Mouse (Mus musculus) myocyte (in vitro differentiated cells): Measurements from ENCODE around the gene Lmtk2. TPM values are rescaled to one million over a fixed set of nuclear protein-coding genes. Genes with fewer than 3 reads are reported as not detected.

Experiments used
- H3K27me3 ChIP-seq: one replicate; pipeline ENCODE4 v1.6.1; 2011; ENCODE audit not compliant: control insufficient read depth, insufficient read depth, insufficient read length
- H3K36me3 ChIP-seq: one replicate; pipeline ENCODE4 v1.6.1; 2011; ENCODE audit not compliant: control insufficient read depth, insufficient read depth
- H3K4me2 ChIP-seq: one replicate; pipeline ENCODE4 v1.6.1; 2011; ENCODE audit warnings: low read depth, control low read depth
- H3K4me3 ChIP-seq: one replicate; pipeline ENCODE4 v1.5.1; 2011; ENCODE audit warnings: mild to moderate bottlenecking, control low read depth, moderate library complexity
- H3K79me2 ChIP-seq: one replicate; pipeline ENCODE4 v1.6.1; 2011; ENCODE audit not compliant: control insufficient read depth, insufficient read depth
- H3ac ChIP-seq: one replicate; pipeline ENCODE4 v1.6.1; 2011; ENCODE audit not compliant: control insufficient read depth, insufficient read length
- CEBPB ChIP-seq: IDR thresholded peaks from 2 replicates; pipeline ENCODE4 v1.6.1; 2011; ENCODE audit warnings: mild to moderate bottlenecking, moderate library complexity; ENCODE audit not compliant: poor library complexity, insufficient read depth, severe bottlenecking
- E2F4 ChIP-seq: IDR thresholded peaks from one replicate; pipeline ENCODE4 v1.6.1; 2011; ENCODE audit warnings: mild to moderate bottlenecking, control low read depth, moderate library complexity; ENCODE audit not compliant: insufficient read depth
- MAX ChIP-seq: IDR thresholded peaks from one replicate; pipeline ENCODE4 v1.6.1; 2011; ENCODE audit warnings: low read depth, mild to moderate bottlenecking, control low read depth
- MYOD1 ChIP-seq, 3 experiments: IDR thresholded peaks; one replicate each; pipeline ENCODE4 v1.6.1; 2011; ENCODE audit warnings: control low read depth in 2 of 3, low read depth in 2 of 3, mild to moderate bottlenecking in 2 of 3, moderate library complexity in 1 of 3; ENCODE audit not compliant: insufficient read length in 2 of 3, control insufficient read depth in 1 of 3
- MYOG ChIP-seq, 3 experiments: IDR thresholded peaks; one replicate each; pipeline ENCODE4 v1.6.1; 2011; ENCODE audit warnings: control low read depth in 2 of 3, low read depth in 2 of 3, mild to moderate bottlenecking in 2 of 3; ENCODE audit not compliant: insufficient read length in 2 of 3, control insufficient read depth in 1 of 3, insufficient read depth in 1 of 3
- POLR2A ChIP-seq: IDR thresholded peaks from one replicate; pipeline ENCODE4 v1.6.1; 2011; ENCODE audit warnings: low read depth, mild to moderate bottlenecking, control low read depth, moderate library complexity; ENCODE audit not compliant: insufficient read length
- POLR2AphosphoS2 ChIP-seq: IDR thresholded peaks from one replicate; pipeline ENCODE4 v1.6.1; 2011; ENCODE audit warnings: low read depth, control low read depth; ENCODE audit not compliant: insufficient read length
- REST ChIP-seq: IDR thresholded peaks from one replicate; pipeline ENCODE4 v1.6.1; 2011; ENCODE audit warnings: mild to moderate bottlenecking, control low read depth, moderate library complexity; ENCODE audit not compliant: insufficient read depth, insufficient read length
- SRF ChIP-seq: IDR thresholded peaks from one replicate; pipeline ENCODE4 v1.6.1; 2011; ENCODE audit warnings: low read depth; ENCODE audit not compliant: control insufficient read depth, insufficient read length
- TCF12 ChIP-seq: IDR thresholded peaks from one replicate; pipeline ENCODE4 v1.6.1; 2011; ENCODE audit warnings: mild to moderate bottlenecking, control low read depth; ENCODE audit not compliant: poor library complexity, insufficient read depth, severe bottlenecking
- TCF3 ChIP-seq: IDR thresholded peaks from one replicate; pipeline ENCODE4 v1.6.1; 2011; ENCODE audit warnings: low read depth, control low read depth; ENCODE audit not compliant: insufficient read length
- USF1 ChIP-seq: IDR thresholded peaks from one replicate; pipeline ENCODE4 v1.6.1; 2011; ENCODE audit warnings: low read depth, mild to moderate bottlenecking, control low read depth, moderate library complexity
- polyA plus RNA-seq: library from polyadenylated mRNA; unstranded; fragments of >200 nt; fragmentation: generic; extraction: Trizol; gene quantifications from one replicate; pipeline ENCODE4 v1.2.1, GENCODE M21; 2012; ENCODE audit warnings: missing spikeins

Gene Lmtk2
- polyA plus RNA-seq, 1 experiment: 4.7 TPM

DNA sequence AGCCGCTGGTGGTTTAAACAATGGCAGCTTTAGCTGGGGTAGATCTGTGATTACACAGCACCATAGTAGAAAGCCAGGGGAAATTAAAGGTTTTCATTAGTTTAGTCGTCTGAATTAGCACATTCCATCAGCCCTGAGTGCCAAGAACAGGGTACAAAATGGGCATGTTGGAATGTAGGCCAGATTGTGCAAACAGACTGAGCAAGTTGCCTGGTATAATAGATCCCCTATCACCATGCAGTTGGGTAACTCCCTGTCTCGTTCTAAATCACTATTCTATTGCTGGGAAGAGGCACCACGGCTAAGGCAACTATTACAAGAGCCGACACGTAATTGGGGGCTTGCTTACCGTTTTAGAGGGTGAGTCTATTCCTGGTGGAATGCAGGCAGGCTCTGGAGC lies 134.5 kb downstream of the Lmtk2 start:
- Histone ChIP-seq H3K4me2 (no peak overlapping the region), H3ac (no peak overlapping the region), H3K4me3 (no peak overlapping the region), H3K36me3 (no peaks in the 10 kb centered on the region), H3K27me3 (no peaks in the 10 kb centered on the region), H3K79me2 (no peaks in the 10 kb centered on the region)
- TF ChIP-seq POLR2A (no peak), SRF (no peak), REST (no peak), MAX (no peak), CEBPB (no peak), E2F4 (no peak), POLR2AphosphoS2 (no peak), TCF3 (no peak), MYOG (IDR thresholded peaks at IDR 0.05; ENCODE audit: control insufficient read depth in 1 of 3, insufficient read depth in 1 of 3, insufficient read length in 2 of 3, low read depth in 2 of 3) (no peak), TCF12 (no peak), USF1 (no peak), MYOD1 (IDR thresholded peaks at IDR 0.05; ENCODE audit: control insufficient read depth in 1 of 3, insufficient read length in 2 of 3, low read depth in 2 of 3) (no peak)

Other genes starting within 250 kb of the Lmtk2 start
- gene Ankrd61, start 202.8 kb upstream of the Lmtk2 start, polyA plus RNA-seq: 0.25 TPM
- 109 TPM for gene Aimp2, start 190.6 kb upstream of the Lmtk2 start, polyA plus RNA-seq
- gene Pms2, start 190.5 kb upstream of the Lmtk2 start, polyA plus RNA-seq: 2.5 TPM
- gene Gm42421, start 172.3 kb upstream of the Lmtk2 start, polyA plus RNA-seq: 0.08 TPM
- not detected for gene Rsph10b, start 167.4 kb upstream of the Lmtk2 start, polyA plus RNA-seq
- 31.0 TPM for gene Ccz1, start 85.6 kb upstream of the Lmtk2 start, polyA plus RNA-seq
- not detected for gene Ocm, start 73.8 kb upstream of the Lmtk2 start, polyA plus RNA-seq
- 0.02 TPM for gene Bhlha15, start 89.8 kb downstream of the Lmtk2 start, polyA plus RNA-seq
- gene Tecpr1, start 123.2 kb downstream of the Lmtk2 start, polyA plus RNA-seq: 19.2 TPM
- 153 TPM for gene Bri3, start 144.0 kb downstream of the Lmtk2 start, polyA plus RNA-seq